9 mouse cellular contexts compared by ENCODE assay signal in the genomic region with DNA sequence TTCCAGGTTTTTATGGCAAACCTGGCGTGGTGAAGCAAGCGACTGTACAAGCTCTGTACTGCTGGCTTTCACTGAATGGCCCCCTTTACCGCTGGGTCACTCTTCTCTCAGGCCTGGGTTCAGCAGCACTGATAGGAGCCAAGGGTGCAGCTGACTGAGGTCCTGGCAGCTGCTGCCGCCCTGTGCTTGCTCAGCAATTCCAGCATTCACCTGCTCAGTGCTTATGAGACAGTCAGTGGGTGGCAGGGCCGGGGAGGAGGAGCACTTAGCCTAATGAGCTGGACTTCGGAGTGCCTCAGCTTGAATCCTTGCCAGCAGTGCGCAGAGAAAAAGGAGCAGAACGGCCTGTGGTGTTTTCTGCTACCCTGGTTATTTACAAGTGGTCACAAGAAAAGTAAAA.
DNase-seq lines count a peak whose midpoint lies in the region; ATAC-seq lines count a peak whose summit lies in the region.
"Had no signal": no experiment of that assay in that cellular context is flagged by ENCODE, and none has a peak within 500 bp of the region (broad histone marks: within the 10 kb centered on the region; RNA-seq: fewer than 3 reads in every experiment).

No protein-coding gene starts in this region.

- H3K27me3 ChIP-seq in forebrain, embryonic 11.5 days (ENCODE audit: control insufficient read depth, insufficient read depth, low read length), result no peaks in the 10 kb centered on the region
- no peaks in the 10 kb centered on the region for H3K27me3 ChIP-seq in forebrain, embryonic 10.5 days (ENCODE audit: poor library complexity, severe bottlenecking)
- no peaks in the 10 kb centered on the region for H3K27me3 ChIP-seq in kidney, embryonic 15.5 days

- ATAC-seq in forebrain, embryonic 11.5 days (replicated peaks; ENCODE audit: low FRiP score), result no peak
- ATAC-seq in kidney, embryonic 15.5 days (replicated peaks; ENCODE audit: low FRiP score), result peak; percentile 88

- intact Hi-C loops in left cerebral cortex, postnatal 14 days (cut with DNase I), result no loop called here

- no peak overlapping the region for H3K4me3 ChIP-seq in forebrain, embryonic 11.5 days (ENCODE audit: low read depth, low read length)
- no peak overlapping the region for H3K4me3 ChIP-seq in forebrain, embryonic 10.5 days
- H3K4me3 ChIP-seq in kidney, embryonic 15.5 days (replicated peaks), result no peak overlapping the region

- no peak overlapping the region for H3K27ac ChIP-seq in forebrain, embryonic 11.5 days (ENCODE audit: low read depth, low read length)
- H3K27ac ChIP-seq in forebrain, embryonic 10.5 days, result no peak overlapping the region
- no peak overlapping the region for H3K27ac ChIP-seq in kidney, embryonic 15.5 days
- H3K27ac ChIP-seq: macrophage had no signal

- no peak overlapping the region for H3K4me2 ChIP-seq in forebrain, embryonic 11.5 days (ENCODE audit: low read depth, low read length, severe bottlenecking)
- no peak overlapping the region for H3K4me2 ChIP-seq in kidney, embryonic 15.5 days

- WGBS in forebrain, embryonic 11.5 days, result 32% methylated on average over 8 of the region's 8 CpGs
- WGBS in forebrain, embryonic 10.5 days, result 38% methylated on average over 8 of the region's 8 CpGs
- 45% methylated on average over 8 of the region's 8 CpGs for WGBS in kidney, embryonic 15.5 days

- H3K36me3 ChIP-seq in forebrain, embryonic 11.5 days (ENCODE audit: control insufficient read depth, insufficient read depth, low read length), result no peaks in the 10 kb centered on the region
- H3K36me3 ChIP-seq in forebrain, embryonic 10.5 days (replicated peaks), result no peaks in the 10 kb centered on the region
- H3K36me3 ChIP-seq in kidney, embryonic 15.5 days, result no peaks in the 10 kb centered on the region

- H3K9me3 ChIP-seq in forebrain, embryonic 11.5 days (ENCODE audit: control insufficient read depth, low read length), result no peaks in the 10 kb centered on the region
- no peaks in the 10 kb centered on the region for H3K9me3 ChIP-seq in forebrain, embryonic 10.5 days
- H3K9me3 ChIP-seq in kidney, embryonic 15.5 days (replicated peaks), result no peaks in the 10 kb centered on the region

- peak; percentile 53 for DNase-seq in forebrain, embryonic 11.5 days (ENCODE audit: low spot score)
- DNase-seq in forebrain, embryonic 10.5 days (ENCODE audit: extremely low spot score, low spot score), result no peak
- peak; percentile 29 for DNase-seq in urinary bladder, postnatal 14 days (ENCODE audit: low spot score)
- DNase-seq in urinary bladder, postnatal 25 days (ENCODE audit: low spot score), result no peak
- DNase-seq in skeletal muscle tissue, adult 2 months (ENCODE audit: low read depth, low spot score), result peak; percentile 54
- no peak for DNase-seq in left cerebral cortex, postnatal 14 days (ENCODE audit: low spot score in 2 of 2)
- no peak for DNase-seq in layer of hippocampus, adult 8-10 months (ENCODE audit: low spot score in 2 of 2)

- H3K9ac ChIP-seq in forebrain, embryonic 11.5 days (ENCODE audit: low read length), result no peak overlapping the region
- H3K9ac ChIP-seq in kidney, embryonic 15.5 days, result no peak overlapping the region

- no peaks in the 10 kb centered on the region for H3K4me1 ChIP-seq in forebrain, embryonic 11.5 days (replicated peaks; ENCODE audit: control insufficient read depth, insufficient read depth, low read length)
- H3K4me1 ChIP-seq in forebrain, embryonic 10.5 days, result peaks cover 4% of the 10 kb centered on the region
- peaks cover 4% of the 10 kb centered on the region; the same call in 1 of the 2 replicates for H3K4me1 ChIP-seq in kidney, embryonic 15.5 days

Comparison
In these comparisons a context has a peak if more than half of its experiments do, and no peak if none do; other contexts are left out.
1. DNase-seq: peak in forebrain, embryonic 11.5 days (single experiment), urinary bladder, postnatal 14 days (single experiment) and skeletal muscle tissue, adult 2 months (single experiment); none in forebrain, embryonic 10.5 days (single experiment), urinary bladder, postnatal 25 days (single experiment), left cerebral cortex, postnatal 14 days (0 of 2) and layer of hippocampus, adult 8-10 months (0 of 2).